8 mouse cellular contexts compared by ENCODE assay signal in genomic region chr5:25613844-25614658, GRCm38 (mm10).
DNase-seq lines count a peak whose midpoint lies in the region; ATAC-seq and TF ChIP-seq lines count a peak whose summit lies in the region.

No protein-coding gene starts in this region.

- no peak for ATAC-seq in granulocyte monocyte progenitor cell, adult 5-6 weeks (replicated peaks; ENCODE audit: poor library complexity, severe bottlenecking)

- no peak for TF ChIP-seq POLR2A in brain, embryonic 14.5 days (IDR thresholded peaks at IDR 0.05; ENCODE audit: borderline replicate concordance, extremely low read depth, insufficient read depth, insufficient read length, poor library complexity, severe bottlenecking)

- no peak for TF ChIP-seq CTCF in brain, embryonic 14.5 days (IDR thresholded peaks at IDR 0.05; ENCODE audit: borderline replicate concordance, extremely low read depth, insufficient read depth, insufficient read length)

- DNase-seq in layer of hippocampus, adult 11-12 months (ENCODE audit: low spot score): peak; percentile 51
- no peak for DNase-seq in layer of hippocampus, adult 9-10 months (ENCODE audit: low spot score)
- peak; percentile 88 for DNase-seq in brain, embryonic 14.5 days (ENCODE audit: low read depth)
- DNase-seq in frontal cortex, postnatal 14 days (ENCODE audit: low spot score in 2 of 2): peak; percentile 37 to 62
- peak; percentile 28 to 41 for DNase-seq in left cerebral cortex, adult 9 months (ENCODE audit: low spot score in 2 of 2)
- no peak for DNase-seq in gastrocnemius, postnatal 10 days
- no peak for DNase-seq in yolk sac, embryonic 10.5 days (ENCODE audit: low spot score)

Comparison
In these comparisons a context has a peak if more than half of its experiments do, and no peak if none do; other contexts are left out.
1. DNase-seq: peak in layer of hippocampus, adult 11-12 months (single experiment), brain, embryonic 14.5 days (single experiment), frontal cortex, postnatal 14 days (2 of 2) and left cerebral cortex, adult 9 months (2 of 2); none in layer of hippocampus, adult 9-10 months (single experiment), gastrocnemius, postnatal 10 days (single experiment) and yolk sac, embryonic 10.5 days (single experiment).